Mouse (Mus musculus): Measurements from ENCODE around the gene Rnf34.

GRCm38 (mm10) chr5:122832536-122832935 is 17.3 kb upstream of the Rnf34 start:
- no peak for TF ChIP-seq CTCF (conservative IDR thresholded peaks at IDR 0.05; ENCODE audit: insufficient read depth, insufficient read length, low read depth, low read length)
- TF ChIP-seq POLR2A (IDR thresholded peaks at IDR 0.05; ENCODE audit: low read depth, low read length) = no peak
